Mouse (Mus musculus) liver, postnatal 0 days (tissue): ENCODE results near the gene Gipr. TPM values are rescaled to one million over a fixed set of nuclear protein-coding genes. Genes with fewer than 3 reads are reported as not detected.
A peak's percentile ranks its signal among the peaks of the same experiment; 100 is the strongest.

Source experiments
- ATAC-seq: fragments of 200-750 bp; cut with Nextera tagmentation; 2 replicates; pipeline ENCODE4 v1.8.0; 2017; ENCODE audit warnings: mild to moderate bottlenecking, moderate library complexity
- DNase-seq: peaks from one replicate; pipeline ENCODE4 v3.0.0-alpha.2; 2016
- H3K27ac ChIP-seq: fragments of 300-500 bp; sonication (generic); 2 replicates; pipeline ENCODE4 v1.5.1; 2014; ENCODE audit warnings: antibody characterized with exemption, moderate library complexity, mild to moderate bottlenecking, low read depth
- H3K27me3 ChIP-seq: fragments of 300-500 bp; sonication (generic); 2 replicates; pipeline ENCODE4 v1.6.1; 2014; ENCODE audit warnings: low read length, control low read depth, mixed read lengths; ENCODE audit not compliant: insufficient read depth
- H3K36me3 ChIP-seq: fragments of 300-500 bp; sonication (generic); replicated peaks from 2 replicates; pipeline ENCODE4 v1.6.1; 2014; ENCODE audit warnings: mild to moderate bottlenecking, control low read depth, low read length, moderate library complexity, mixed read lengths; ENCODE audit not compliant: insufficient read depth
- H3K4me1 ChIP-seq: fragments of 300-500 bp; sonication (generic); 2 replicates; pipeline ENCODE4 v1.6.1; 2014; ENCODE audit warnings: antibody characterized with exemption, mild to moderate bottlenecking, control low read depth; ENCODE audit not compliant: insufficient read depth
- H3K4me2 ChIP-seq: fragments of 300-500 bp; sonication (generic); 2 replicates; pipeline ENCODE4 v1.6.1; 2014; ENCODE audit warnings: low read depth, mild to moderate bottlenecking, low read length, moderate library complexity, mixed read lengths
- H3K4me3 ChIP-seq: fragments of 300-500 bp; sonication (generic); 2 replicates; pipeline ENCODE4 v1.5.1; 2014; ENCODE audit warnings: low read depth, low read length
- H3K9ac ChIP-seq: fragments of 300-500 bp; sonication (generic); replicated peaks from 2 replicates; pipeline ENCODE4 v1.6.1; 2014; ENCODE audit warnings: mild to moderate bottlenecking, moderate library complexity
- H3K9me3 ChIP-seq: fragments of 300-500 bp; sonication (generic); 2 replicates; pipeline ENCODE4 v1.6.1; 2016; ENCODE audit warnings: mild to moderate bottlenecking, control low read depth, low read length, mixed read lengths
- CTCF ChIP-seq: sonication (generic); IDR thresholded peaks from 2 replicates; pipeline ENCODE4 v1.5.1; 2016; ENCODE audit warnings: antibody characterized with exemption, low read depth
- EP300 ChIP-seq: IDR thresholded peaks from 2 replicates; pipeline ENCODE4 v1.6.1; 2016; ENCODE audit warnings: antibody characterized with exemption, low read depth, mild to moderate bottlenecking
- WGBS: fragments of 180-500 bp; shearing (Covaris S2); extraction: QIAGEN DNeasy Blood & Tissue Kit; methylation state at CpG from one replicate; pipeline ENCODE4 v1.1.7; 2014; ENCODE audit not compliant: insufficient replicate concordance; 5-methylcytosine and 5-hydroxymethylcytosine counted together
- polyA plus RNA-seq: library from polyadenylated mRNA; unstranded; fragments of >200 nt; fragmentation: Nextera tagmentation; extraction: Ambion mirVana; gene quantifications from 2 replicates; pipeline ENCODE4 v1.2.1, GENCODE M21; 2015

The Gipr gene
- polyA plus RNA-seq, 1 experiment from 2014 or later: 0.04 TPM

DNA sequence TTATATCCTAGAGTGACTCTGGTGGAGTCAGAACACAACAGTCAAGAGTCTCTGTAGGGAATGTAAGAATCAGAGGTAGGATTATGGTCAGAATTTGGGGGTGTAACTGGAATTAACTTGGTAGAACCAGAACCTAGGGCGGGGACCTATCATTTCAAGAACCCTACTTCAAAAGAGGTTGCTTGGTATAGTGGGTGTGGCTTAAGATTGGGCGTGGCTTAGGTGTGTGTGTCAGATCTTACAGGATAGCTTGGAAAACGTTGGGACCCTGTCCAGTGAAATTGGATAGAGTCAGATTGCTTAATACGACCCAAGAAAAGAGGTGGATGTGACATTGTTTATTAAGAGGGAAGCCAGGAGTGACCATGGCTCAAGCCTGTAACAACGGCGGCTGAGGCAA, 14.0 kb upstream of the Gipr start:
- TF ChIP-seq CTCF: no peak
- no peak for TF ChIP-seq EP300
- 39% methylated on average over 6 of the region's 6 CpGs for WGBS
- ATAC-seq: no peak

DNA sequence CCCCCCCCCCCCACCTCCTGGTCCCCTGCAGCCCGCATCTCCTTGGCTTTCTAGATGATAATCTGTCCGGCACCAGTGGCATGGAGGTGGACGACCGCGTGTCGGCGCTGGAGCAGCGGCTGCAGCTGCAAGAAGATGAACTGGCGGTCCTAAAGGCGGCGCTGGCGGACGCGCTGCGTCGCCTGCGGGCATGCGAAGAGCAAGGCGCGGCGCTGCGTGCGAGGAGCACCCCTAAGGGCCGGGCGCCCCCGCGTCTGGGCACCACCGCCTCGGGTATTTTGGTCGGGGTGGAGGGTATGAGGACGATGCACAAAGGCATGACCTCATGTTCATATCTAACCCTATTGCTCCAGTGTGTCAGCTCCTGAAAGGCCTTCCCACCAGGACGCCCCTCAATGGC, 13.2 kb upstream of the Gipr start:
- Histone ChIP-seq H3K4me1 (peaks cover 28% of the 10 kb centered on the region), H3K9me3 (no peaks in the 10 kb centered on the region), H3K27ac (no peak overlapping the region), H3K4me2 (no peak overlapping the region; the same call in 1 of the 2 replicates), H3K36me3 (no peaks in the 10 kb centered on the region), H3K4me3 (0 out of 2 replicates have a peak overlapping the region, but pooled peaks have one; percentile 4), H3K27me3 (peaks cover 49% of the 10 kb centered on the region), H3K9ac (no peak overlapping the region)
- TF ChIP-seq EP300 (no peak), CTCF (peak; percentile 77)
- 2% methylated on average over 30 of the region's 32 CpGs for WGBS
- DNase-seq (peak; percentile 72), ATAC-seq (peak; percentile 26)

More for the DNA sequence above, 14.0 kb upstream of the Gipr start:
- peaks cover 49% of the 10 kb centered on the region for H3K27me3 ChIP-seq
- H3K36me3 ChIP-seq: no peaks in the 10 kb centered on the region
- DNase-seq: no peak
- H3K4me2 ChIP-seq: no peak overlapping the region
- H3K27ac ChIP-seq: no peak overlapping the region
- no peak overlapping the region for H3K9ac ChIP-seq
- no peaks in the 10 kb centered on the region for H3K9me3 ChIP-seq
- no peak overlapping the region for H3K4me3 ChIP-seq
- H3K4me1 ChIP-seq: peaks cover 28% of the 10 kb centered on the region

DNA sequence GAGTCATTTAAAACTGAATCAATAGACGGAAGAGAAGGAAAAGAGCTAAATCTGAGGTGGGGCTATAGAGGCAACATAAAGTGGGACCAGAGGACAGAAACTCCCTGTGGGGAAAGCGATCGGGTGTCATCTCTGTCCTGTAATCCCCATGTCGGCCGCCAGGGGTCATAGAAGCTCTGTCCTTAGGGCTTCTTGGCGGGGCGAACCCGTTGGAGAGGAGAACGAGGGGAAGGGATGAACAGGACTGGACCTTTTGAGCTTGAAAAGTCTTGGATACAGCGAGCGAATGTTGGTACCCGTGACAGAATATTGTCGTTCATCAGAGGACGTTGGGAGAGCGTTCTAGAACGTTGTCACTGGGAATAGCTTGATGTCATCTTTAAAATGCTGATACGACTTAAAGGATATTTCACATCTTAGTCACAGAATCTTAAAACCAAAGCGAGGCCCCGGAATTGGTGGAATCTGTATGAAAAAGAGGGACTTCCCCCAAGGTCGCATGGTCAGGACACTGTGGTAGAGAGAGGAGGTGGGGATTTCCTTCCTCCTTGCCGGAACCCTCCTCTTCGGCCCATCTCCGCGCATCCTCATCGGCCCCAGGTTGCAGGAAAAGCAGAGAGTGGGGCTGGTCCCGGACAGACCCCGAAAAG, 12.6 kb upstream of the Gipr start:
- Histone ChIP-seq H3K27me3 (peaks cover 51% of the 10 kb centered on the region), H3K4me3 (0 out of 2 replicates have a peak overlapping the region, but pooled peaks have one; percentile 4), H3K36me3 (no peaks in the 10 kb centered on the region)

DNA sequence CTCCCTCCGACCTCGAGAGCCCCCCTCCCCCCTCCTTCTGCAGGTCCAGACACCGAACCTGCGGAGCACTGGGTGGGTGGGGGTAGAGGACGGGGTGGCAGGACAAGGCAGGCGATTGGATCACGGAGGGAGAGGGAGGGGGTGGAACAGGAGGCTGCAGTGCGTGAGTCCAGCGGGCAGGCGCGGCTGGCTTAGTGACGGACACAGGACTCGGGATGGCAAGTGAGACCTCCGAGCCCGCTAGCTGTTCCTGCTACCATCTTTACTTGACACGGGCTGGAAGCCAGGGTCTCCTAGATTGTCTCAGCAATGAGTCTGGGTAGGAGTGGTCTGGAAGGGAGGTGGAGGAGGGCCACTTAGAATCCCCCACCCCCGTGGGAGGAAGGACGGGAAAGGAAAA, 12.1 kb upstream of the Gipr start:
- Histone ChIP-seq H3K36me3 (no peaks in the 10 kb centered on the region), H3K27ac (no peak overlapping the region), H3K4me3 (0 out of 2 replicates have a peak overlapping the region, but pooled peaks have one; percentile 1), H3K9me3 (no peaks in the 10 kb centered on the region), H3K4me1 (peaks cover 28% of the 10 kb centered on the region), H3K27me3 (peaks cover 51% of the 10 kb centered on the region), H3K4me2 (no peak overlapping the region), H3K9ac (no peak overlapping the region)
- ATAC-seq (no peak), DNase-seq (no peak)
- TF ChIP-seq CTCF (no peak), EP300 (no peak)
- WGBS: 20% methylated on average over 18 of the region's 18 CpGs

More for the DNA sequence above, 12.6 kb upstream of the Gipr start:
- DNase-seq: peak; percentile 84
- Histone ChIP-seq H3K4me2 (peak overlapping the region; percentile 30; the same call in 1 of the 2 replicates), H3K9ac (no peak overlapping the region), H3K9me3 (no peaks in the 10 kb centered on the region), H3K4me1 (peaks cover 28% of the 10 kb centered on the region), H3K27ac (no peak overlapping the region)
- no peak for ATAC-seq
- no peak for TF ChIP-seq EP300
- peak; percentile 89 for TF ChIP-seq CTCF
- 5% methylated on average over 27 of the region's 27 CpGs for WGBS

DNA sequence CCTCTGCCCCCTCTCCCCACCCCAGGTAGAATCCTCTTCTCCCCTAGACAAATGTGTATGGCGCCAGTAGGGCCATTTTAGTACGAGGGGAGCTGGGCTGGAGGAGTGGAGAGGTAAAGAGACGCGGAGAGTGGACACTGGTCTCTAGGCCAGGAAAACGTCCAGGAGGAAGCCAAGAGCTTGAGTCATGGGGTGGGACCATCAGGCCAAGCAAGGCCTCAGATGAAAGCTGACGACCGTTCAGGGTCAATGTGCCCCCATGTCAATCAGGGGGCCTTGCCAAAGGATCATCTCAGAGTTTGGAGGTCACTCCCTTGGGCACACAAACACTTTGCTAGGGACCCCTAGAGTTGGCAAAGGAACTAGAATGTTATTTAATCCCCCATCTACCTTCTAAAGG, 11.3 kb upstream of the Gipr start:
- Histone ChIP-seq H3K27ac (no peak overlapping the region), H3K4me3 (no peak overlapping the region), H3K9ac (no peak overlapping the region), H3K4me2 (no peak overlapping the region), H3K27me3 (peaks cover 51% of the 10 kb centered on the region), H3K36me3 (no peaks in the 10 kb centered on the region), H3K9me3 (no peaks in the 10 kb centered on the region), H3K4me1 (peaks cover 31% of the 10 kb centered on the region)
- no peak for ATAC-seq
- 73% methylated on average over 7 of the region's 7 CpGs for WGBS
- TF ChIP-seq CTCF (no peak), EP300 (no peak)
- DNase-seq: no peak

DNA sequence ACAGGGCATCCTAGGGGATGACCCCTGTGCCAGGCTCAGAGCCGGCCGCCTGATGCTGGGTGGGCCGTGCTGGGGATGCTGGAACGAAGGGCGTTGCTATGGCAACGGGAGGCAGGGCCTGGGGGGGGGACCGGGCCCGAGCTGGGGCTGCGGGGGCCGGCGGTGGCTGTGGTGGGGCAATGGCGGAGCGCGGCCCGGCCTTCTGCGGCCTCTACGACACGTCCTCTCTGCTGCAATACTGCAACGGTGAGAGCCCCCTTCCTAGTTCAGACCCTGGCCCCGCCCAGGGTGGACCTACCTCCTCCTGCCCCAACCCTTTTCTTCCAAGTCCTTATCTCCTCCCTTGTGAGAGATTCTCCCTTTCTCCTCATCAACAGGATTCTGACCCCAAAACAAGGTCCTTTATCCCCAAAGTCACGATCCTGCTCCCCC, 10.6 kb upstream of the Gipr start:
- ATAC-seq: no peak
- TF ChIP-seq EP300: no peak
- no peak for TF ChIP-seq CTCF
- Histone ChIP-seq H3K4me1 (peaks cover 24% of the 10 kb centered on the region), H3K4me2 (no peak overlapping the region), H3K27me3 (peaks cover 51% of the 10 kb centered on the region), H3K9me3 (no peaks in the 10 kb centered on the region), H3K9ac (no peak overlapping the region), H3K36me3 (no peaks in the 10 kb centered on the region), H3K4me3 (no peak overlapping the region), H3K27ac (no peak overlapping the region)
- WGBS: 5% methylated on average over 18 of the region's 21 CpGs
- DNase-seq: no peak
